Mouse (Mus musculus): Measurements from ENCODE around the gene 1700023F06Rik.

1700023F06Rik gene

GRCm38 (mm10) chr11:103208458-103208857 is at the start of gene 1700023F06Rik:
Gene 1700023F06Rik, minus strand, starts transcription at chr11:103208558.
- TF ChIP-seq GATA4 (IDR thresholded peaks at IDR 0.05; ENCODE audit: insufficient replicate concordance, low read length), result no peak

DNA sequence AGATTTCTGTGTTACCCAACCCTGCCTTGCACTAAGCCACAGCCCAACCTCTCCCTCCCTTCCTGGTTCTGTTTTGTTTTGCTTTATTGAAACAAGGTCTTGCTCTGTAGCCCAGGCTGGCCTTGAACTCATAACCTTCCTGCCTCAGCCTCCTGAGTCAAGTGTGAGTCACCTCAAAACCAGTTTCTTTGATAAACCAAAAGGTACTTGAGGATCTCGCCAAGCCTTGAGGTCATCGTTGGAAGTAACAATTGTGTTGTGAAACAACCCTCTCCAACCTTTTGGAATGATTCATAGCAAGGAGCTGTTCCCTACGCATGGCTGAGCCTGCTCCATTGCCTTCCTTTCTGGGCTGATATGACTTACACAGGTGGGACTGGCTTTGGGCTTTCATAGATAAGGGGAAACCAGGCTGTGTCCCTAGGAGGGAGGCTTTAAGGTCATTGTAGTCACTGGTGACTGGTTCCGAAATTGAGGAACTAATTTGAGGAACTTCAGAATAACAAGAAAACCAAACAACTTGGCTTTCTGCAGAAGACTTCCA is 49.7 kb upstream of the 1700023F06Rik start:
- no peak for TF ChIP-seq GATA4 (IDR thresholded peaks at IDR 0.05; ENCODE audit: insufficient replicate concordance, low read length)

GRCm38 (mm10) chr11:103253605-103254004 is 45.2 kb upstream of the 1700023F06Rik start:
- TF ChIP-seq GATA4 (IDR thresholded peaks at IDR 0.05; ENCODE audit: insufficient replicate concordance, low read length), result no peak

GRCm38 (mm10) chr11:103252380-103252779 is 44.0 kb upstream of the 1700023F06Rik start:
- no peak for TF ChIP-seq GATA4 (IDR thresholded peaks at IDR 0.05; ENCODE audit: insufficient replicate concordance, low read length)

GRCm38 (mm10) chr11:103250324-103250723 is 42.0 kb upstream of the 1700023F06Rik start:
- TF ChIP-seq GATA4 (IDR thresholded peaks at IDR 0.05; ENCODE audit: insufficient replicate concordance, low read length), result no peak

- no peak for TF ChIP-seq GATA4 (IDR thresholded peaks at IDR 0.05; ENCODE audit: insufficient replicate concordance, low read length)
Observed at GRCm38 (mm10) chr11:103249509-103249908, 41.2 kb upstream of the 1700023F06Rik start.

- no peak for TF ChIP-seq GATA4 (IDR thresholded peaks at IDR 0.05; ENCODE audit: insufficient replicate concordance, low read length)
Observed at GRCm38 (mm10) chr11:103248837-103249236, 40.5 kb upstream of the 1700023F06Rik start.

DNA sequence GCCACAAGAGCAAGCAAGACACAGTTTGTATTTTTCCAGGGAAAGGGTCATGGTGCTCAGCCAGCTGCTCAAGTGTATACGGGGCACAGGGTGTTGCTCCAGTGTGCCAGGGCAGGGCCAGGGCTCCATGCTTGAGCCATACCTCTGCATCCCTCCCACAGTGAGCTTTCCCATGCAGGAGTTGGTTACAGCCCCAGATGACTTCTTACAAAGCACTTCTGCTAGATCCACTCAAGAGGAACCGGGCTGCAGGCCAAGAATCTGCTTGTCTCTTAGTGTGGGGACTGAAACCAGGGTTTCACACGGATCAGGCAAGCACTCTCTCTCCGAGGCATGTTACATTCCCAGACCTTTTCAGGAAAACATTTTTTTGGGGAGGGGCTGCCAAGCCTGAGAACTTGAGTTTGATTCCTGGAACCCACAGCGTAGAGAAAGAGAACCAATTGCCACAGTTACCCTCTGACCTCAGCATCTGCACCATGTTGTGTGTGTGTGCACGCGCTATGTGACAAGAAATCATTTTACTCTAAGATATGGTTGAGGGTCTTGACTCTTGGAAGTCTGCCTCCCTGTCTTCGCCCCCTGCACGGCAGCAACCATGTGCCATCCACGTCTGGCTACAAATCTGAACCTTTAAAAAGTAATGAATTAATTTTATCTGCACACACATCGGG is 39.3 kb upstream of the 1700023F06Rik start:
- TF ChIP-seq GATA4 (IDR thresholded peaks at IDR 0.05; ENCODE audit: insufficient replicate concordance, low read length), result no peak

DNA sequence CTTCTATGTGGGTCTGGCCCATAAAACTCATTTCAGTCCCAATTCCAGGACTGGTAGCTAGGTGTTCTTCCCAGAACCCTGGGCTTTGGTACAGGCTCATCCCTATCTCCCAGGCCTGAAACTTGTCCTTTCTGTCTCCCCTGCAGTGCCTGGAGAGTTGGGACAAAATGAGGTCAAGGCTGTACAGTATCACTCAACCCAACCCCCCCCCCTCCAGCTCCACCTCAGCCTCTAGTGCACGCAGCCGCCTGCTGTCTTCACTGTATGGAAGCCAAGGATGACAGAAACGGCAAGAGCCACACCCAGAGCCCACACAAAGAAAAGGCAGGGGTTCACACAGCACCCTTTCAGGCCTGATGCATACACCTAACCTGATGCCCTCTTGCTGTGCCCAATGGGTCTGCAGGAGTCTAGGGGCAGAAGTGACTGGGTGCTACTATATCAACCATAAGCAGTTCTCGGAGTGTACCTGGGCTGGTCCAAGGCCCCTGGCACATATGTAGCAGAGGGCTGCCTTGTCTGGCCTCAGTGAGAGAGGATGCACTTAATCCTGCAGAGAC is 38.5 kb upstream of the 1700023F06Rik start:
- TF ChIP-seq GATA4 (IDR thresholded peaks at IDR 0.05; ENCODE audit: insufficient replicate concordance, low read length), result no peak

GRCm38 (mm10) chr11:103246081-103246730 is 37.8 kb upstream of the 1700023F06Rik start:
- no peak for TF ChIP-seq GATA4 (IDR thresholded peaks at IDR 0.05; ENCODE audit: insufficient replicate concordance, low read length)

- TF ChIP-seq GATA4 (IDR thresholded peaks at IDR 0.05; ENCODE audit: insufficient replicate concordance, low read length), result no peak
Observed at GRCm38 (mm10) chr11:103244856-103245255, 36.5 kb upstream of the 1700023F06Rik start.

DNA sequence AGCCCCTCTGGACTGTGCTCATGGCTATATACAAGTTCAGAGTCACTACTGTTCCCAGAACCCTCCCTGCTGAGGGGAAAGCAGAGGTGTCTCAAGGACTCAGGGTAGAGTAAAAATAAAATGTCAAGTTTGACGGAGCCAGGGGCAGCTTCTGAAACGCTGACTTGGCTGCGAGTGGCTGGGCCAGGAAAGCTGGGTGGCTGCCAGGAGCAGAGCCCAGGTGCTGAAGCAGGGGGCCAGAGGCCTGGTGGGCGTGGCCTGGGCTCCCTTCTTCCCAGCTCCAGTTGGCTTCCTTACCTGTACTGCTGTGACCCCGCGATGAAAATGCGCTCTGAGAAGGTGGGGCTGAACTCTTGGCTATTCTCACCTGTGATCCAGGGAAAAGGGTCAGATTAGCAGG is 32.4 kb upstream of the 1700023F06Rik start:
- TF ChIP-seq GATA4 (IDR thresholded peaks at IDR 0.05; ENCODE audit: insufficient replicate concordance, low read length), result no peak

DNA sequence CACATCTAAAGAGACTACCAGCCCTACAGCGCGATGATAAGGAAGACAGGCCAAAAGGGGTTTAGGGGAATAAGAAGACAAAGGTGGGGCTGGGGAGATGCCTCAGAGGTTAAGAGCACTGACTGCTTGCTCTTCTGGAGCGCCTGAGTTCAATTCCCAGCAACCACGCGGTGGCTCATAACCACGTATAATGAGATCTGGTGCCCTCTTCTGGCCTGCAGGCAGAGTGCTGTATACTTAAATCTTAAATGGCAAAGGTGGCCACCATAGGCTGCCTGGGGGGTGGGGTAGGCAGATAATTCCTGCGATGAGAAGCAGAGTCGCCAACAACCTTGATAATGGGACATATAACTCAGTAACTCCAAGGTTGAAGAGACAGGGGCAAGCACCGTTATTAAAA is 29.4 kb upstream of the 1700023F06Rik start:
- TF ChIP-seq GATA4 (IDR thresholded peaks at IDR 0.05; ENCODE audit: insufficient replicate concordance, low read length), result no peak

GRCm38 (mm10) chr11:103236903-103237302 is 28.5 kb upstream of the 1700023F06Rik start:
- TF ChIP-seq GATA4 (IDR thresholded peaks at IDR 0.05; ENCODE audit: insufficient replicate concordance, low read length), result no peak

GRCm38 (mm10) chr11:103236431-103236830 is 28.1 kb upstream of the 1700023F06Rik start:
- no peak for TF ChIP-seq GATA4 (IDR thresholded peaks at IDR 0.05; ENCODE audit: insufficient replicate concordance, low read length)

- TF ChIP-seq GATA4 (IDR thresholded peaks at IDR 0.05; ENCODE audit: insufficient replicate concordance, low read length), result no peak
Observed at GRCm38 (mm10) chr11:103235702-103236101, 27.3 kb upstream of the 1700023F06Rik start.
